In genomic region chr9:36852175-36852574, GRCm38 (mm10) we compare ENCODE assay signal across 21 mouse cellular contexts. TPM values are rescaled to one million over a fixed set of nuclear protein-coding genes. Genes with fewer than 3 reads are reported as not detected.
"Had no signal": no experiment of that assay in that cellular context is flagged by ENCODE, and none has a peak within 500 bp of the region (broad histone marks: within the 10 kb centered on the region; RNA-seq: fewer than 3 reads in every experiment).

No protein-coding gene starts in this region.

- H3K9me3 ChIP-seq: limb, embryonic 12.5 days; limb, embryonic 15.5 days; midbrain, embryonic 12.5 days; midbrain, embryonic 15.5 days; neural tube, embryonic 12.5 days; neural tube, embryonic 15.5 days had no signal

- H3K9ac ChIP-seq: limb, embryonic 12.5 days; limb, embryonic 15.5 days; liver, embryonic 14.5 days; liver, postnatal 0 days; lung, embryonic 14.5 days; midbrain, embryonic 12.5 days; midbrain, embryonic 15.5 days; neural tube, embryonic 12.5 days; neural tube, embryonic 15.5 days had no signal

- DNase-seq: kidney, adult 11 months; kidney, adult 8-10 months; kidney, postnatal 14 days; kidney, postnatal 4 days; layer of hippocampus, postnatal 36 days; left cerebral cortex, postnatal 4 days; liver, postnatal 0 days; lung, embryonic 14.5 days; thymus, adult 2 months; thymus, postnatal 14 days; thymus, postnatal 4 days had no signal

- H3K27ac ChIP-seq: limb, embryonic 12.5 days; limb, embryonic 15.5 days; liver, embryonic 14.5 days; macrophage; midbrain, embryonic 12.5 days; midbrain, embryonic 15.5 days; neural tube, embryonic 12.5 days; neural tube, embryonic 15.5 days had no signal

- H3K27me3 ChIP-seq: limb, embryonic 12.5 days; limb, embryonic 15.5 days; midbrain, embryonic 12.5 days; midbrain, embryonic 15.5 days; neural tube, embryonic 12.5 days; neural tube, embryonic 15.5 days had no signal

- H3K4me2 ChIP-seq: limb, embryonic 12.5 days; limb, embryonic 15.5 days; liver, embryonic 11.5 days; lung, embryonic 14.5 days; midbrain, embryonic 12.5 days; midbrain, embryonic 15.5 days; neural tube, embryonic 12.5 days; neural tube, embryonic 15.5 days had no signal

- ATAC-seq: liver, postnatal 0 days; lung, postnatal 0 days; midbrain, embryonic 15.5 days had no signal

- H3K4me1 ChIP-seq: limb, embryonic 12.5 days; limb, embryonic 15.5 days; midbrain, embryonic 15.5 days had no signal

- H3K36me3 ChIP-seq: limb, embryonic 12.5 days; limb, embryonic 15.5 days had no signal

- H3K4me3 ChIP-seq: limb, embryonic 12.5 days; limb, embryonic 15.5 days; midbrain, embryonic 12.5 days; midbrain, embryonic 15.5 days; neural tube, embryonic 12.5 days; neural tube, embryonic 15.5 days had no signal

RNA-seq across cellular contexts. Expression of gene Fez1, which starts 30.5 kb away (rescaled TPM):
- polyA plus RNA-seq: macrophage had no signal
